Mouse (Mus musculus) bone marrow macrophage, adult 2 months (primary cell): Measurements from ENCODE around the gene Sfxn2.

Experiments used
- CTCF ChIP-seq: IDR thresholded peaks from 2 replicates; pipeline ENCODE4 v1.5.1; 2012; ENCODE audit warnings: low read depth, mild to moderate bottlenecking, low read length, moderate library complexity
- POLR2A ChIP-seq: IDR thresholded peaks from 2 replicates; pipeline ENCODE4 v1.6.1; 2012; ENCODE audit warnings: mild to moderate bottlenecking, low read depth, low read length, borderline replicate concordance

GRCm38 (mm10) chr19:46548110-46548509 lies 25.1 kb upstream of the Sfxn2 start:
- TF ChIP-seq POLR2A (no peak), CTCF (no peak)
